Mouse (Mus musculus) left cerebral cortex, postnatal 10 days (tissue): Measurements from ENCODE around the gene Tmem251. TPM values are rescaled to one million over a fixed set of nuclear protein-coding genes. Genes with fewer than 3 reads are reported as not detected.
A peak's percentile ranks its signal among the peaks of the same experiment; 100 is the strongest.

Experiments used
- DNase-seq, 2 experiments: peaks; one replicate each; pipeline ENCODE4 v3.0.0; 2021 to 2022; ENCODE audit warnings: low spot score in 2 of 2, mixed read lengths in 1 of 2; ENCODE audit errors: extremely low spot score in 1 of 2
- intact Hi-C: fragments of 180-260 bp; cut with DNase I; formaldehyde crosslinking; loops from one replicate; pipeline ENCODE4 v1.15.1; 2025
- total RNA-seq, 2 experiments: library from RNA; stranded (reverse); gene quantifications; 2 replicates each; pipeline ENCODE4 v1.2.3; 2021

Gene Tmem251
- total RNA-seq, 2 experiments from 2014 or later = 5.4 to 6.1 TPM

DNA sequence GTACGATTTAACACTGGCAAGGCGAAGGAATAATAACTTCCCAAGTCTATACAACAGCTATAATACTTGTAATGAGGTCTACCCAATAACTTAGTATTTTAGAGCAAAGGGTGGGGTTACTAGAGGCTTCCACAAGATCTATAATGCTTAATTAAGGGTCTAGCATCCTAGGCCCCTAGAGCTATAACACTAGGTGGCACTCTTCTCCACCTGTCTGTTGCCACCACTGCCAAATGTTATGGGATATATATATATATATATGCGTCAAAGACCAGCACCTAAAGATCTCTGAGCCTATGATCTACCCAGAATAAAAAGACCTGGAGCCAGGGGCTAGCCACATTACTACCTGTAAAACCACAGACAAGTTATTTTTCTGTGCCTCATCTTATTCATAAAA lies 3.3 kb upstream of the Tmem251 start:
- intact Hi-C loops = no loop called here
- DNase-seq = no peak

DNA sequence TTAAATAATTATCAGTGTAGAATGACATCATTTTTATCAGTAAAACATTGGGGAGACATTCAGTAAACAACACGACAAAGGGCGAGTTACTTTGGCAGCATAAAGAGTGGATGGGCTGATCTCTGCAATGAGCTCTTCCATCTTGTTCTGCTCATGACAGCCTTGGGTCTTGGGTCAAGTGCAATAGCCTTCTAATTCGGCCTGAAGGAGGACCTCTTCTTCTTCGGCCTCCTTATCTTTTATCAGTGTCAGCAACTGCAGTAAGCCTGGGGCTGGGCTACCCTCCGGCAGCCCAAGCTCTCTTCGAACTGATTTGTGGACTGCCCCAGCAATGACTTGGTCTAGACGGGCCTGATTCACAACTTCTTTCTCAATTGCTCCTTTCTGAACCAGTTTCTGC lies 1.5 kb upstream of the Tmem251 start:
- intact Hi-C loops = no loop called here
- DNase-seq = no peak

DNA sequence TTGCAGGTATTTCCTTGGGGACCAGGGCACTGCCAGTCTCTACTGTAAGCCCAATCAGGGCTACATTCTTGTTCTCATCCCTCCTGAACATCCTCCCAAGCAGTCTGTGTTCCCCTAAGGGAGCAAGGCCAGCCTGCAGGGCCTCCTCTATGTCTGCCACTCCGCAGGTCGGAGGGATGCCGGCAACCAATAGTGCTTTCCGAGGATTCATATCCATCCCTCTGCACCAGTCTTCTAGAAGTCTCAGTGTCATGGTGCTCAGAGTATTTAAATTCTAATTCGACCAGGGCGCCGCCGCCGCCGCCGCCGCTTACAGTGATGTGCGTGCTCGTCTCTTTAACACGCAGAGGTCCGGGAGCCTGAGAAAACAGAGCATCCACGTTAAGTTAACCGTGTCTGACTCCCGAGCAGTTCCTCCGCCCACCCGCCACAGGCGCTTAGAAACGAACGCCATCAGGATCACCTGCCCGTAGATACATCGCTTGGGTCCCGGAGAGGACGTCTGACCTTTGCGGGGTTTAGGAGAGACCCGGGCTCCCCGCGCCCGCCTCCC lies 450 bp upstream of the Tmem251 start:
- intact Hi-C loops = no loop called here
- DNase-seq = no peak

- intact Hi-C loops = no loop called here
- no peak for DNase-seq
Observed at GRCm38 (mm10) chr12:102744839-102745238, 1.3 kb downstream of the Tmem251 start.

- intact Hi-C loops = no loop called here
- no peak for DNase-seq
Observed at GRCm38 (mm10) chr12:102748256-102748655, 4.7 kb downstream of the Tmem251 start.

DNA sequence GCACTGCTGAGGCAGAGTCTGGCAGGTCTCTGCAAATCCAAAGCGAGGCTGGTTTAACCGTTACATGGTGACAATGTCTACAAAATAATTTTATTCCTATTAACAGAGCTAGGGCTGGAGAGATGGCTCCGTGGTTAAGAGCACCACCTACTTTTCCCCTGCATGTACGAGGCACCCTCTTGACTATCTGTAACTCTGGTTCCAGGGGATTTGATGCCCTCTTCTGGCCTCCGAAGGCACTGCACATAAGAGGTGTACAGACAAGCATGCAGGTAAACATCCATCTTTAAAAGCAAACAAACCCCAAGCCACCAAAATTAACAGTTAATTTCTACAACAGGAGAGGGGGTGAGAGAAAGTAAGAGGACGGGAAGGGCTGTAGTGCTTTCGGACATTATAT lies 12.7 kb downstream of the Tmem251 start:
- intact Hi-C loops = no loop called here
- DNase-seq = peak in 1 of 2 experiments; percentile 38

- no peak for DNase-seq
- intact Hi-C loops = no loop called here
Observed at GRCm38 (mm10) chr12:102757055-102757688, 13.6 kb downstream of the Tmem251 start.

GRCm38 (mm10) chr12:102757689-102758402 lies 14.3 kb downstream of the Tmem251 start, which contains the start of the genes Gm28051, Gon7 and Ubr7:
Gene Gm28051 (minus strand): TSS chr12:102757765.
Gene Gon7 (minus strand): TSS chr12:102757803.
Gene Ubr7 (plus strand): TSS chr12:102757967.
- intact Hi-C loops = no loop called here

GRCm38 (mm10) chr12:102758403-102758756 lies 14.8 kb downstream of the Tmem251 start, which contains the start of gene Gm20604:
Gene Gm20604 (minus strand): TSS chr12:102758672.
- intact Hi-C loops = no loop called here
- DNase-seq = peak in 1 of 2 experiments; percentile 33

More at GRCm38 (mm10) chr12:102757689-102758402, 14.3 kb downstream of the Tmem251 start, which contains the start of the genes Gm28051, Gon7 and Ubr7:
- DNase-seq = peak; percentile 96 to 99

DNA sequence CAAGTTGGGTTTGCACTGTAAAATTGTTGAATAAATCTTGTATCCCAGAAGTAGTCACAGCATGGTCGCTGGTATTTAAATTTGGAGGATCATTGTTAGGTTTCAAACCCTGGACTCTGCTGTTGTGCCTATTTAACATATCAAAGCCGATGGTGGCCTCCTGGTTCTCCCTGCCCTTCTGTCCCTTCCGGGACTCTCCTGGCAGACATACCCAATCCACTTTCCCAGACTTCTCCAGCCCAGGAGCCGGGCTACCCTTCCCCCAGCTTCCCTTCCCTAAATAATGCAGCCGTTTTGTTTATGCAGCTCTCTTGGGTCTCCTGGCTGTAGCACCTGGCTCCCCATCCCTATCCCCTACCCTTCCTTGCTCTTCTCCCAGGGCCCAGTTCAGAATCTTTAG lies 15.4 kb downstream of the Tmem251 start:
- intact Hi-C loops = no loop called here
- DNase-seq = peak in 1 of 2 experiments; percentile 32

DNA sequence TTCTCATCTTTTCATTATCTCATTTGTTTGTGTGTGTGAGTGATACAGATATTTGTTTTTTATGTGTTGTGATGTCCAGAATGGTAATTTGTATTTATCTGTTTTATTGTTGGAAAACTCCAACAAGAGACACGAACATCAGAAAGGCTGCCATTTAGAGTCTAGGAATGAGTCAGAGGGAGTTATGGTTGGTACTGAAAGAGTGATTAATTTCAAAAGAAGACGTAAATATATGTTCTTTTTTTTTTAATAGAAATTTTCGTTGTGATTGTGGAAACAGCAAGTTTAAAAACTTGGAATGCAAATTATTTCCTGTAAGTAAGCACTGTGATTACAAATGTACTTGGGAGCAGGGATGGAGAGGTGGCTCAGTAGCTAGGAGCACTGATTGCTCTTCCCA lies 18.1 kb downstream of the Tmem251 start:
- DNase-seq = no peak
- intact Hi-C loops = no loop called here

GRCm38 (mm10) chr12:102763696-102764095 lies 20.1 kb downstream of the Tmem251 start:
- intact Hi-C loops = no loop called here

DNA sequence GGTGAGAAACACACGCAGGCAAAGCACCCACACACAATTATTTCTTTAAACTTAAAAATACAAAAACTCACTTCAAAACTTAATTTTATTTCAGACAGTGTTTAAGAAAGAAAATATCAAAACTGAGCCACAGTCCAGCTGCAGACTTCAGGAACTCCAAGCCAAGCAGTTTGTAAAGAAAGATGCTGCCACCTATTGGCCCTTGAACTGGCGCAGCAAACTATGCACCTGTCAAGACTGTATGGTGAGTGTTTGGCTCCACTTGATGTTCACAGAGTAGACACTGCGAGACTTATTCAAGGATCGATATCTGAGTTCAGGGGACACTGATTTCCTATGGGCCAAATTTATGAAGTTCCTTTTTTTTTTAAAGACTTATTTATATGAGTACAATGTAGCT lies 25.4 kb downstream of the Tmem251 start:
- no peak for DNase-seq
- intact Hi-C loops = no loop called here

More at GRCm38 (mm10) chr12:102763696-102764095, 20.1 kb downstream of the Tmem251 start:
- no peak for DNase-seq

DNA sequence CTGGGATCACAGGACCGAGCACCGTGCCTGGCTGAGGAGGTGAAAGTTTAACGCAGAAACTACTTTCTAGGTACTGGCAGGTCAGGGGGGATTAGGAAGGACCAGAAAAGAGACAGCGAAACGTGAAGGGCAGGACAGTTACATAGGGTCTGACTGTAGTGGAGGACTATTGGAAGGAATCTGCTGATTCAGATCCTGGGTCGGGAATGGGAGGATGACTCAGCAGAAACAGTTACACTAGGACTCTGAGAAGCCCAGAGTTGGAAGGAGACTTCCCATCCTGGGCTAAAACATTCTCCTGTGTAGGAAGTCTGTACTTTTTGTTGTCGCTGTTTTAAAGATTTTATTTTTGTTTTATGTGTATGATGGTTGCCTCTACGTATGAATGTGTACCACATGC lies 28.0 kb downstream of the Tmem251 start:
- intact Hi-C loops = loop anchor here (10.0 kb wide), 2 partner anchors 293 to 333 kb away; no protein-coding TSS in a partner anchor
- no peak for DNase-seq

DNA sequence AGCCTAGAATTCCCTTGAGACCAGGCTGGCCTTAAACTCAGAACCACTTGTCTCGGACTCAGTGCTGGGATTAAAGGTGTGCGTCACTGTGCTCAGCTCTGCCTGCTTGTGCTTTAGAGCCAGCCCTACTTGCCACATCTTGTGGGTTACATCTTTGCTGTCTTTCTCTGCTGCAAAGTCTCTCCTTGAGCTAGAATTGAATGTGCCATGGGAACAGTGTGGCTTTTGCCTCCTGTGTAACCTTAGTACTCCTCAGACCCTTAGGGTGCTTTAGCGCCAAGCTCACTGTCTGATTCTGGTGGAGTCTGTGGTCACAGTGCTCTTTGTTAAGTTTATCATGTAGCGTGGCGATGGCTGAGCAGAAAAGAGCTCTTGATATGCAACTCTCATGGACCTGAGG lies 29.1 kb downstream of the Tmem251 start:
- DNase-seq = no peak
- intact Hi-C loops = loop anchor here (10.0 kb wide), 2 partner anchors 292 to 332 kb away; no protein-coding TSS in a partner anchor

DNA sequence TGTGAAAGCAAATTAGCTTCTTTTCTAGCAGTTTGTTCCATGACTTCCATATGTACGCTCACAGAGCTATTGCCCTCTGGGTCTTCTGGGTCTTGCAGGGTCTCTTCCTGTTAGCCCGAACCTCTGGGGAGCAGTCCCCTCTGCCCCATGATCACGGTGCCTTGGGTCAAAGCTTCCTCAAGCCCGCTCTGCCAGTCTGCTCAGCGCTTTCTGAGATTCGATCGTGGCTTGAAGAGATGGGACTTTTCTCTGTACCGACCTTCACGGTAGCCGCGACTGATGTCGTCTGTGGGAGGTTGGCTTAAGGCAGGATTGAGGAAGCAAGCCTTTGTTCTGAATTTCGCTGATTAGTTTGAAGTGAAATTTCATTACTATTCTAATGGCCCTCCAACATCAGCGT lies 32.5 kb downstream of the Tmem251 start:
- no peak for DNase-seq
- intact Hi-C loops = loop anchor here (10.0 kb wide), 2 partner anchors 289 to 329 kb away; no protein-coding TSS in a partner anchor

DNA sequence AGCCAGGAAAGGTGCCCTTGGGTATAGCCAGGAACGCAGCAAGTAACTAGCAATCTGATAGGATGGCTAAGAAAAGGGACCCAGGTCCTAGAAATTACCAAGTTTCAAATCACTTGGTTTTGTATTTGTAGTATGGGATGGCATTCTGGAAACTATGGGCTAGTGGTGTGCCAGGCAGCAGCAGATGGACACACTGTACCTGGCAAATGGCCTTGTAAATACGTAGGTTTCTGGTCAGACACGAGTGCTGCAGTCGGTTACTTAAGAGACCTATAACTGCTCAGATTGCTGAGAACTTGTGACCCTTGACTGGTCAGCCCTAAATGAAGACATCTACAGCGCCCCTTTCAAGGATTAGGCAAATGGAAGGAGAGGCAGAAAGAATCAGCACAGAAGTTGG lies 34.6 kb downstream of the Tmem251 start:
- no peak for DNase-seq
- intact Hi-C loops = loop anchor here (10.0 kb wide), 2 partner anchors 287 to 327 kb away; no protein-coding TSS in a partner anchor

GRCm38 (mm10) chr12:102779452-102779851 lies 35.9 kb downstream of the Tmem251 start:
- intact Hi-C loops = loop anchor here (10.0 kb wide), 2 partner anchors 285 to 325 kb away; no protein-coding TSS in a partner anchor
- no peak for DNase-seq

DNA sequence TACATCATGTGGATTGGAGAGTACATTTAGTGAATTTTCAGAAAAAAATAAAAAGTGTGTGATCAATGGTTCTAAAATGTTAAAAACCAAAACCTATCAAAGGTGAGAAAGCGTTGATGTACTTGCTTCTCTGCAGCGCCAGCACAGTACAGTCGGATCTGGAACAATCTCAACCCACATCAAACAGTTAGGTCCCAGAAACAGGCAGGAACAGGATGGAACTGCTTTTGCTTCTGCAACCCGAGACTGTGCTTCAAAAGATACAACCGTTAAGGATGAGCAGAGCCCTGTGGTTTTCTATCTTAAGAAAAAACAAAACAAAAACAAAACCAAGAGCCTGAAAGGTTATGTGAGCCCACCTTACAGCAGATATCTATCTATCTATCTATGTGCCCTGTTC lies 39.3 kb downstream of the Tmem251 start:
- no peak for DNase-seq
- intact Hi-C loops = no loop called here
